Mouse (Mus musculus) embryonic fibroblast, embryonic 13.5 days (primary cell): Measurements from ENCODE around the gene Zbtb38.

Experiments used
- CTCF ChIP-seq: IDR thresholded peaks from 2 replicates; pipeline ENCODE4 v1.5.1; 2011; ENCODE audit warnings: mild to moderate bottlenecking, control low read depth, low read length, moderate library complexity, borderline replicate concordance; ENCODE audit not compliant: insufficient read depth
- POLR2A ChIP-seq: IDR thresholded peaks from 2 replicates; pipeline ENCODE4 v1.6.1; 2011; ENCODE audit warnings: low read depth, mild to moderate bottlenecking, control low read depth, low read length, moderate library complexity

DNA sequence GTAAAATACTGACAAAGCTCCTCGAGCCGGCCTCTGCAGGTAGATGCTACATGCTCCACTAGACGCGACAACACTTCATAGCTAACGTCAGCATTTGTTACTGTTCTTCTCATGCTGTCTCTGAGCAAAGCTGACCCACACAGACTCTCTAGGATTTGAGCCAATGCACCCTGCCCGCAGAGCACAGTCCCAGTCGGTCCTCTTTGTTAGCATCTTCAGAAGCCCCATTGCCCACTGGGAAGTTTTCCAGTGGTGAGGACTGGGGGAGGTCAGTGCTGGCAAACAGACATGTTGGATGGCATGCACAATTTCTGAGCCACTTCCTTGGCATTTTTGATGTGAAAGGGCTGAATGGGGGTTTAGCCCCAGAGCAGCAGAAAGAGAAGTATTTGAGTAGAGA lies 113.2 kb downstream of the Zbtb38 start:
- no peak for TF ChIP-seq CTCF
- no peak for TF ChIP-seq POLR2A
